20 mouse cellular contexts compared by ENCODE assay signal in the genomic region with DNA sequence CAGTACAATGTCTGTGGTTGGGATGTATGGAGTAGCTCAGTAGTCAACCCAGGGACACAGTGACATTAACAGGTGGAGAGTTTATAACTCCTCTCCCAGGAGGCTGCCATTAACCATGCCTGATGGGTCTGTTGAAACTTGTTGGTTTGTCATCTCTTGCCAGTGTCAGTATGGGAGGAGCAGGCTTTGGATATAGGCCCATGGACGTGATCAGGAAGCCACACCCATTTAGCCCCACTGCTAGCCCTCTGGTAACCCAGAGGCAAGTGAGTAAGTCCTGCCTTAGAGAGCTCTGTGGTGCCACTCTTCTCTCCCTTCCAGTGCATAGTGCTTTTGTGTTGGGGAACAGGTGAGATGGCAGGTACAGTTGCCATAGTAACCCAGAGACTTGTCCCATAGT.
DNase-seq lines count a peak whose midpoint lies in the region; TF ChIP-seq lines count a peak whose summit lies in the region.
"Had no signal": no experiment of that assay in that cellular context is flagged by ENCODE, and none has a peak within 500 bp of the region (broad histone marks: within the 10 kb centered on the region; RNA-seq: fewer than 3 reads in every experiment).

No protein-coding gene starts in this region.

- TF ChIP-seq CTCF in C2C12 (IDR thresholded peaks at IDR 0.05; ENCODE audit: control insufficient read depth, insufficient read depth, insufficient read length) = no peak

- no peaks in the 10 kb centered on the region for H3K79me2 ChIP-seq in C2C12 (ENCODE audit: control insufficient read depth, insufficient read depth)

- DNase-seq in cerebellum, adult 9-11 months = peak; percentile 21
- no peak for DNase-seq in cerebellum, postnatal 36 days
- peak; percentile 32 for DNase-seq in ZHBTc4 (ENCODE audit: low read depth, low spot score)
- no peak for DNase-seq in gastrocnemius, postnatal 14 days
- DNase-seq in ovary, adult 18-20 months (ENCODE audit: low spot score) = no peak
- DNase-seq: adrenal gland, adult 8-10 months; adrenal gland, postnatal 25 days; cerebellum, adult 9-10 months; forebrain, postnatal 0 days; gastrocnemius, adult 2 months; gastrocnemius, postnatal 25 days; heart, postnatal 10 days; heart, postnatal 36 days; kidney, adult 18-20 months; kidney, adult 9 months had no signal

- intact Hi-C loops in gastrocnemius, postnatal 14 days (cut with DNase I; ENCODE audit: low total_unique reads) = no loop called here

- H3K27me3 ChIP-seq in C2C12 (ENCODE audit: control insufficient read depth, insufficient read depth, insufficient read length) = no peaks in the 10 kb centered on the region
- H3K27me3 ChIP-seq: heart, embryonic 12.5 days; heart, embryonic 15.5 days; Patski had no signal

- H3K4me3 ChIP-seq in C2C12 (ENCODE audit: insufficient read depth, poor library complexity, severe bottlenecking) = no peak overlapping the region
- H3K4me3 ChIP-seq: forebrain, embryonic 10.5 days; gastrocnemius, adult 2 months; heart, embryonic 12.5 days; heart, embryonic 15.5 days had no signal

- peaks cover 7% of the 10 kb centered on the region for H3K36me3 ChIP-seq in C2C12 (ENCODE audit: control insufficient read depth, insufficient read depth)

- no peak overlapping the region for H3ac ChIP-seq in C2C12 (ENCODE audit: control insufficient read depth, insufficient read length, low read depth)

- no peaks in the 10 kb centered on the region for H3K79me3 ChIP-seq in C2C12 (ENCODE audit: low read depth)

TF ChIP-seq in C2C12, 6 proteins besides CTCF, POLR2A, EP300 and RAD21:
- peak; percentile 68 for TF ChIP-seq MYOD1 (IDR thresholded peaks at IDR 0.05; ENCODE audit: control insufficient read depth, insufficient read length, low read depth)
- TF ChIP-seq USF1 (IDR thresholded peaks at IDR 0.05; ENCODE audit: low read depth) = no peak
TF ChIP-seq in C2C12: peak in this region for 1.

Comparison
In these comparisons a context has a peak if more than half of its experiments do, and no peak if none do; other contexts are left out.
1. DNase-seq: peak in cerebellum, adult 9-11 months (single experiment) and ZHBTc4 (single experiment); none in cerebellum, postnatal 36 days (0 of 2), gastrocnemius, postnatal 14 days (single experiment) and ovary, adult 18-20 months (single experiment).